Mouse (Mus musculus) heart, adult 2 months (tissue): ENCODE data around the gene Ctnna3.

ENCODE experiments used
- CTCF ChIP-seq: fragments of 200-600 bp; IDR thresholded peaks from 2 replicates; pipeline ENCODE4 v1.8.1; 2022; ENCODE audit warnings: antibody characterized with exemption, mild to moderate bottlenecking, moderate library complexity
- EP300 ChIP-seq: fragments of 200-500 bp; IDR thresholded peaks from 2 replicates; pipeline ENCODE4 v1.6.1; 2011; ENCODE audit warnings: low read depth, low read length, control low read depth; ENCODE audit not compliant: insufficient read depth

- TF ChIP-seq EP300 (no peak), CTCF (no peak)
These were observed 1280.1 kb downstream of the Ctnna3 start for GRCm38 (mm10) chr10:64710017-64710416.
